Mouse (Mus musculus) kidney, adult 2 months (tissue): ENCODE results near the gene Prlh. TPM values are rescaled to one million over a fixed set of nuclear protein-coding genes. Genes with fewer than 3 reads are reported as not detected.
A peak's percentile ranks its signal among the peaks of the same experiment; 100 is the strongest.

Source experiments
- DNase-seq: peaks from one replicate; pipeline ENCODE4 v3.0.0; 2021
- H3K27ac ChIP-seq: fragments of 200-500 bp; 2 replicates; pipeline ENCODE4 v1.5.1; 2012; ENCODE audit warnings: low read depth, low read length, control low read depth, inconsistent platforms; ENCODE audit not compliant: insufficient read depth
- H3K27me3 ChIP-seq: fragments of 200-500 bp; replicated peaks from 2 replicates; pipeline ENCODE4 v1.6.1; 2012; ENCODE audit warnings: mild to moderate bottlenecking, moderate library complexity, low read length, inconsistent platforms; ENCODE audit not compliant: control insufficient read depth, insufficient read depth
- H3K36me3 ChIP-seq: fragments of 200-500 bp; 2 replicates; pipeline ENCODE4 v1.6.1; 2012; ENCODE audit warnings: mild to moderate bottlenecking, moderate library complexity, low read length, inconsistent platforms; ENCODE audit not compliant: control insufficient read depth, insufficient read depth
- H3K4me1 ChIP-seq: fragments of 200-500 bp; 2 replicates; pipeline ENCODE4 v1.6.1; 2011; ENCODE audit warnings: low read length; ENCODE audit not compliant: control insufficient read depth, insufficient read depth
- H3K4me3 ChIP-seq: fragments of 200-500 bp; 2 replicates; pipeline ENCODE4 v1.5.1; 2011; ENCODE audit warnings: mild to moderate bottlenecking, low read depth, low read length, control low read depth; ENCODE audit not compliant: insufficient read depth
- CTCF ChIP-seq: fragments of 200-500 bp; conservative IDR thresholded peaks from 2 replicates; pipeline ENCODE4 v1.5.1; 2011; ENCODE audit warnings: low read depth, mild to moderate bottlenecking, control low read depth, low read length, moderate library complexity, mixed read lengths; ENCODE audit not compliant: insufficient read depth, insufficient read length
- POLR2A ChIP-seq: fragments of 200-500 bp; IDR thresholded peaks from one replicate; pipeline ENCODE4 v1.6.1; 2011; ENCODE audit warnings: low read depth, low read length, control low read depth
- WGBS: fragments of 180-500 bp; shearing (Covaris S2); methylation state at CpG from one replicate; pipeline ENCODE4 v1.1.7; 2018; 5-methylcytosine and 5-hydroxymethylcytosine counted together
- polyA plus RNA-seq: library from polyadenylated mRNA; depleted of rRNA; stranded (reverse); fragments of >200 nt; gene quantifications from 2 replicates; pipeline ENCODE4 v1.2.3, GENCODE M21; 2012

Gene Prlh
- polyA plus RNA-seq, 1 experiment: not detected

DNA sequence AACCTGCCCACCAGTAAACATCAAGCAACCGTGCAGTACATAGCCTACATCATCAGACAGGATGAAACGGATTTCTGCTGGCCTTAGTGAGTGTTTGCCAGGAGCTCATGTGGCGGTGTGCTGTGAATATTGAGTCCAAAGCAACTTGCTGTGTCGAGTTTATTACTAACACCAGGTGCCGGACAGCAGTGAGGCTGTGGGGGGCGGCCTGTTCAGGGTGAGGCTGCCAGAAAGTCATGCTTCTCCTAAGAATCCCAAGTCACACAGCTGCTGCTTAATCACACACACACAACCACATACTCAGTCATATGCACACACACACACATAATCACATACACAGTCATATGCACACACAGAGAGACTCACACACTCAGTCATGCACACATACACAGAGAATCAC lies 39.7 kb upstream of the Prlh start:
- Histone ChIP-seq H3K27me3 (no peaks in the 10 kb centered on the region), H3K4me3 (no peak overlapping the region), H3K4me1 (peaks cover 16% of the 10 kb centered on the region), H3K27ac (no peak overlapping the region), H3K36me3 (no peaks in the 10 kb centered on the region)
- no peak for TF ChIP-seq POLR2A
- TF ChIP-seq CTCF: no peak
- WGBS: 68% methylated on average over 6 of the region's 6 CpGs
- DNase-seq: no peak

DNA sequence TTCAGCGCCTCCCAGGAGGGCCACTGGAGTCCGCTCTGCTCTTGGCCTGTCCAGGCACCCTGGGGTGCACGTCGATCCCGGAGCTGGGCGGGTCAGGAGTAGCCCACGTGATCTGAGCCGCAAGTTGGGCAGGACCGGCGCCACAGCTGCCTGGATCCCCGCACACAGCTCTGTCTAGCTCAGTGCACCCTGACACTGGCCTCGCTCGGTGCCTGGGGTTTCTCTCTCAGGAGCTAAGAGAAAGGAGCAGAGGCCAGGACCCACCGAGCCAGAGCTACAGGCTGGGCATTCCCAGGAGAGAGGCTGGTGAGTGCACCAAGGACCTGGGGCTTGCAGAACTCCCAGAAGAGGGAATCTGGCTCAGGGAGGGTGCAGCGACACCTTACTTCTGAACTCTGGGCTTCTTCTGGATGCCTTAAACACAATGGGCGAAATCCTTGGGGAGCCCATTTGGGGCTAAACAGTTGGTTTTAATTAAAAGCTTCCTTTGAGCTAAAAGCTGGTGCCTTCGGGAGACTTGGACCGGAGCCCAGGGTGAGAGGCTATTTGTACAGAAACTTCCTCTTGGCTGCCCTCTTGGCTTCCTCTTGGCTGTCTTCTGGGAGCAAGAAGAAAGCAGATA lies 37.8 kb upstream of the Prlh start, which contains the start of gene Mlph:
Mlph (plus strand) TSS at position 138 of the 622 bp plus-strand sequence.
- Histone ChIP-seq H3K4me3 (peak within 1 kb of the TSS; percentile 49), H3K36me3 (no peaks in the 10 kb centered on the region), H3K27me3 (no peaks in the 10 kb centered on the region), H3K4me1 (peaks cover 11% of the 10 kb centered on the region), H3K27ac (peak within 1 kb of the TSS; percentile 34; the same call in 1 of the 2 replicates)
- WGBS: 10% methylated on average over 18 of the region's 18 CpGs
- no peak for TF ChIP-seq CTCF
- TF ChIP-seq POLR2A: no peak
- DNase-seq: peak; percentile 81

DNA sequence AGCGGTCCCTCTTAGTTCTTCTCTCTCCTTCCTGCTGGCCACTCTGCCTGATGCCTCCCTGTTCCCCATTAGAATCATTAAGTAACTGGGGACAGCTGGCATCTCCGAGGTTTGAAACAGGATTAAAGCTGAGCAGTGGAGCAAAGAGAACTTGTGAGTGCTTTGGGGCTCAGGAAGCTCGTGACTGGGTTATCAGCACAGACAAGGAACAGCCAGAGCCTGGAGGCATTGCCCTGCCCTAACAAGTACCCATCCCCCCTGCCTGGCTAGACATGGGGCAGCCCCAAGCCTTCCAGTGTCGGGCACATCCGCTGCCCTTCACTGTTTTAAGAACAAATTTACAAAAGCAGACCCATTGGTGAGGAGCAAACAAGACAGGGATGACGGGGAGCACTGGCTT lies 35.4 kb upstream of the Prlh start:
- no peaks in the 10 kb centered on the region for H3K36me3 ChIP-seq
- H3K4me3 ChIP-seq: no peak overlapping the region
- DNase-seq: no peak
- H3K4me1 ChIP-seq: peaks cover 8% of the 10 kb centered on the region
- no peak overlapping the region for H3K27ac ChIP-seq
- TF ChIP-seq CTCF: no peak
- no peak for TF ChIP-seq POLR2A
- H3K27me3 ChIP-seq: no peaks in the 10 kb centered on the region
- WGBS: 63% methylated on average over 6 of the region's 6 CpGs

DNA sequence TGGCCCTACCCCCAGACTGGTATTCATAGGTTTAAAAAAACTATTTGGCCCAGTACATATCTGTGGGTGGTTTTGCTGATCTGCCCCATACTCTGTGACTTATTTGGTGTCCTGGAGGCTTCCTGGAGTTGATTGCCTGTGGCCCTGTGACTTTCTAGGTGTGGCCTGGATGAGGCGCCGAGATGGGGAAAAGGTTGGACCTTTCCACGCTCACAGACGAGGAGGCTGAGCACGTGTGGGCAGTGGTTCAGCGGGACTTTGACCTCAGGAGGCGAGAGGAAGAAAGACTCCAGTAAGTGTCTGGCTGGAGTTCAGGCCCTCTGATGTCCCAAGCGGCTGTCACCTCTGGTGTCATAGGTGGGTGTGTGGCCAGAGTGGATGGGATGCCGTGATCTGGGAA lies 31.2 kb upstream of the Prlh start:
- TF ChIP-seq CTCF (no peak), POLR2A (no peak)
- Histone ChIP-seq H3K27me3 (no peaks in the 10 kb centered on the region), H3K36me3 (no peaks in the 10 kb centered on the region), H3K4me1 (no peaks in the 10 kb centered on the region), H3K4me3 (no peak overlapping the region), H3K27ac (no peak overlapping the region)
- WGBS: 62% methylated on average over 9 of the region's 9 CpGs
- peak; percentile 74 for DNase-seq

DNA sequence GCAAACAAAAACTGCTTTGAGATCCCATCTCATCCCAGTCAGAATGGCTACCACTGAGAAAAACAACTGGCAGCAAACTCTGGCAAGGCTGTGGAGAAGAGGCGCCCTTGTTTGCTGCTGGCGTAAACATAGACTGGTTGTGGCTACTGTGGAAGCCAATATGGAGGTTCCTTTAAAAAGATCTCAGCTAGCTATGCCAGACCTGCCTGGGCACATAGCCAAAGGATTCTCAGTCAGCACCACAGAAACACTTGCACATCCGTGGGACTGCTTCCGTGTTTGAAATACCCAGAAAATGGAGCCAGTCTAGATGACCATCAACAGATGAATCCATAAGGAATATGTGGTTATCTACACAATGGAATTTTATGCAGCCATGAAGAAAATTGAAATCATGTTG lies 26.9 kb upstream of the Prlh start:
- no peak for DNase-seq

DNA sequence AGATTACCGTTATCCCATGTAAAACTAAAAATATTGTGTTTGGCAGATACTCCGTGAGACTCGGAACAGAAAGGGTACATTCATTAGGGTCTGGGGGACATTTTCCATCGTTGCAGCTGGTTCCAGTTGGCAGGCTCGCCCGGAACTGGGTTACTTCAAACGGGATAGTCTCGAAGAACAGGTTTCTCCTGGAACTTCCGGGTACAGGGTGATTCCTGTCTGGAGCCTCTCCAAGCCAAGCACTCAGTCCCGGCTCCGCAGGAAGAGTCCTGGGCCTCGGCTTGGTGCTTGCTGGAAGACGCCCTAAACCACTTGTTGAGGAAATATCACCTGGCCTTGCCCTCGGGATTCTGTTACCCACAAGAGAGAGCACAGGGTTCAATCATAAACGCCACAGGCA lies 25.6 kb upstream of the Prlh start:
- H3K36me3 ChIP-seq: no peaks in the 10 kb centered on the region
- peak; percentile 58 for DNase-seq
- WGBS: 35% methylated on average over 15 of the region's 15 CpGs
- no peaks in the 10 kb centered on the region for H3K27me3 ChIP-seq
- no peak overlapping the region; the same call in 1 of the 2 replicates for H3K27ac ChIP-seq
- no peak overlapping the region for H3K4me3 ChIP-seq
- TF ChIP-seq CTCF (no peak), POLR2A (no peak)
- H3K4me1 ChIP-seq: no peaks in the 10 kb centered on the region

More for the DNA sequence above, 26.9 kb upstream of the Prlh start:
- Histone ChIP-seq H3K27me3 (no peaks in the 10 kb centered on the region), H3K4me3 (no peak overlapping the region), H3K4me1 (no peaks in the 10 kb centered on the region), H3K36me3 (no peaks in the 10 kb centered on the region), H3K27ac (no peak overlapping the region)
- no peak for TF ChIP-seq POLR2A
- no peak for TF ChIP-seq CTCF
- WGBS: 65% methylated on average over 4 of the region's 4 CpGs

DNA sequence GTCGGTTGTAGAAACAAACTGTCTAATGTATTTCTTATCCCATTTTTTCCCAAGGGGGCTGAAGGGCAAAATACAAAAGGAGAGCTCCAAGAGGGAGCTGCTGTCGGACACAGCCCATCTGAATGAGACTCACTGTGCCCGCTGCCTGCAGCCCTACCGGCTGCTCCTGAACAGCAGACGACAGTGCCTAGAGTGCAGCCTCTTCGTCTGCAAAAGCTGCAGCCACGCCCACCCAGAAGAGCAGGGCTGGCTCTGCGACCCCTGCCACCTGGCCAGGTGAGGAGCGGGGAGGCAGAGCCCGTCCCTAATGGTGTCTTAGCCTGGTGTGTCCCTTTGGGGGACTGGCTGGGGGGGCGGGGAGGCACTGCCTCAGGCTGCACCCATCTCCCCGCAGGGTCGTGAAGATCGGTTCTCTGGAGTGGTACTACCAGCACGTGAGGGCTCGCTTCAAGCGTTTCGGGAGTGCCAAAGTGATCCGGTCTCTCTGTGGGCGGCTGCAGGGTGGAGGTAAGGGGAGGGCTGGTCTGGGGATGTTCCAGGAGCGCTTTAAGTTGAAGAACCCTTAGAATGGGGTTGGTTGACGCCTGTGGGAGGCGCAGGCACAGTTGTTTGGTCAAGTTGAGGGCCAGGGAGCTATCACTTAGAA lies 24.9 kb upstream of the Prlh start:
- H3K4me3 ChIP-seq: no peak overlapping the region
- H3K4me1 ChIP-seq: no peaks in the 10 kb centered on the region
- H3K27me3 ChIP-seq: no peaks in the 10 kb centered on the region
- no peak overlapping the region for H3K27ac ChIP-seq
- H3K36me3 ChIP-seq: no peaks in the 10 kb centered on the region
- WGBS: 17% methylated on average over 23 of the region's 23 CpGs
- TF ChIP-seq POLR2A: no peak
- no peak for TF ChIP-seq CTCF
- DNase-seq: no peak
